Mouse (Mus musculus): ENCODE results near the gene Anapc16. TPM values are rescaled to one million over a fixed set of nuclear protein-coding genes. Genes with fewer than 3 reads are reported as not detected.

The Anapc16 gene
- polyA plus RNA-seq, 1 experiment from 2014 or later: 84.1 TPM

GRCm38 (mm10) chr10:59978873-59979743 lies 23.8 kb downstream of the Anapc16 start:
- 36% methylated on average over 11 of the region's 11 CpGs for WGBS (ENCODE audit: insufficient replicate concordance)
- Histone ChIP-seq H3K4me1 (ENCODE audit: control insufficient read depth, insufficient read depth, low read length) (peaks cover 36% of the 10 kb centered on the region), H3K27me3 (ENCODE audit: control insufficient read depth, insufficient read depth, low read length) (no peaks in the 10 kb centered on the region), H3K9ac (ENCODE audit: low read depth, low read length) (0 out of 2 replicates have a peak overlapping the region, but pooled peaks have one; percentile 28), H3K4me3 (ENCODE audit: low read depth, low read length) (no peak overlapping the region), H3K27ac (ENCODE audit: low read depth, low read length) (peak overlapping the region; percentile 74), H3K36me3 (ENCODE audit: control insufficient read depth, insufficient read depth, low read length) (no peaks in the 10 kb centered on the region), H3K4me2 (no peak overlapping the region), H3K9me3 (replicated peaks; ENCODE audit: control insufficient read depth, low read length) (no peaks in the 10 kb centered on the region)
- no peak for ATAC-seq (replicated peaks; ENCODE audit: insufficient number of reproducible peaks, low FRiP score, low TSS enrichment)

GRCm38 (mm10) chr10:59978401-59978800 lies 24.5 kb downstream of the Anapc16 start:
- Histone ChIP-seq H3K36me3 (ENCODE audit: control insufficient read depth, insufficient read depth, low read length) (no peaks in the 10 kb centered on the region), H3K9ac (ENCODE audit: low read depth, low read length) (0 out of 2 replicates have a peak overlapping the region, but pooled peaks have one; percentile 28), H3K9me3 (replicated peaks; ENCODE audit: control insufficient read depth, low read length) (no peaks in the 10 kb centered on the region), H3K4me1 (ENCODE audit: control insufficient read depth, insufficient read depth, low read length) (peaks cover 38% of the 10 kb centered on the region), H3K4me3 (ENCODE audit: low read depth, low read length) (no peak overlapping the region), H3K27ac (ENCODE audit: low read depth, low read length) (peak overlapping the region; percentile 54), H3K4me2 (peak overlapping the region; percentile 8; the same call in 1 of the 2 replicates), H3K27me3 (ENCODE audit: control insufficient read depth, insufficient read depth, low read length) (no peaks in the 10 kb centered on the region)
- ATAC-seq (replicated peaks; ENCODE audit: insufficient number of reproducible peaks, low FRiP score, low TSS enrichment): no peak
- WGBS (ENCODE audit: insufficient replicate concordance): 53% methylated on average over 2 of the region's 2 CpGs

- 80% methylated on average over 5 of the region's 5 CpGs for WGBS (ENCODE audit: insufficient replicate concordance)
- H3K4me2 ChIP-seq: 0 out of 2 replicates have a peak overlapping the region, but pooled peaks have one; percentile 4
- no peaks in the 10 kb centered on the region for H3K36me3 ChIP-seq (ENCODE audit: control insufficient read depth, insufficient read depth, low read length)
- no peaks in the 10 kb centered on the region for H3K9me3 ChIP-seq (replicated peaks; ENCODE audit: control insufficient read depth, low read length)
- peaks cover 38% of the 10 kb centered on the region for H3K4me1 ChIP-seq (ENCODE audit: control insufficient read depth, insufficient read depth, low read length)
- ATAC-seq (replicated peaks; ENCODE audit: insufficient number of reproducible peaks, low FRiP score, low TSS enrichment): no peak
- no peak overlapping the region for H3K4me3 ChIP-seq (ENCODE audit: low read depth, low read length)
- H3K27me3 ChIP-seq (ENCODE audit: control insufficient read depth, insufficient read depth, low read length): no peaks in the 10 kb centered on the region
- no peak overlapping the region for H3K9ac ChIP-seq (ENCODE audit: low read depth, low read length)
- no peak overlapping the region for H3K27ac ChIP-seq (ENCODE audit: low read depth, low read length)
Observed at GRCm38 (mm10) chr10:59977715-59978343, 25.1 kb downstream of the Anapc16 start.

GRCm38 (mm10) chr10:59977141-59977540 lies 25.8 kb downstream of the Anapc16 start:
- Histone ChIP-seq H3K27ac (ENCODE audit: low read depth, low read length) (no peak overlapping the region), H3K4me3 (ENCODE audit: low read depth, low read length) (no peak overlapping the region), H3K36me3 (ENCODE audit: control insufficient read depth, insufficient read depth, low read length) (no peaks in the 10 kb centered on the region), H3K4me2 (no peak overlapping the region), H3K27me3 (ENCODE audit: control insufficient read depth, insufficient read depth, low read length) (no peaks in the 10 kb centered on the region), H3K9me3 (replicated peaks; ENCODE audit: control insufficient read depth, low read length) (no peaks in the 10 kb centered on the region), H3K9ac (ENCODE audit: low read depth, low read length) (no peak overlapping the region), H3K4me1 (ENCODE audit: control insufficient read depth, insufficient read depth, low read length) (peaks cover 38% of the 10 kb centered on the region)
- no peak for ATAC-seq (replicated peaks; ENCODE audit: insufficient number of reproducible peaks, low FRiP score, low TSS enrichment)
- 60% methylated on average over 2 of the region's 4 CpGs for WGBS (ENCODE audit: insufficient replicate concordance)

GRCm38 (mm10) chr10:59974786-59975185 lies 28.1 kb downstream of the Anapc16 start:
- Histone ChIP-seq H3K4me3 (ENCODE audit: low read depth, low read length) (no peak overlapping the region), H3K36me3 (ENCODE audit: control insufficient read depth, insufficient read depth, low read length) (no peaks in the 10 kb centered on the region), H3K27ac (ENCODE audit: low read depth, low read length) (peak overlapping the region; percentile 71), H3K27me3 (ENCODE audit: control insufficient read depth, insufficient read depth, low read length) (0 out of 2 replicates have a peak, but pooled peaks cover 2% of the 10 kb centered on the region), H3K9ac (ENCODE audit: low read depth, low read length) (no peak overlapping the region; the same call in 1 of the 2 replicates), H3K4me2 (no peak overlapping the region; the same call in 1 of the 2 replicates), H3K4me1 (ENCODE audit: control insufficient read depth, insufficient read depth, low read length) (peaks cover 35% of the 10 kb centered on the region), H3K9me3 (replicated peaks; ENCODE audit: control insufficient read depth, low read length) (no peaks in the 10 kb centered on the region)
- WGBS (ENCODE audit: insufficient replicate concordance): 31% methylated on average over 3 of the region's 3 CpGs
- ATAC-seq (replicated peaks; ENCODE audit: insufficient number of reproducible peaks, low FRiP score, low TSS enrichment): peak; percentile 15; the same call in 1 of the 2 replicates

GRCm38 (mm10) chr10:59974191-59974664 lies 28.7 kb downstream of the Anapc16 start:
- WGBS (ENCODE audit: insufficient replicate concordance): 12% methylated on average over 6 of the region's 6 CpGs
- H3K4me1 ChIP-seq (ENCODE audit: control insufficient read depth, insufficient read depth, low read length): peaks cover 33% of the 10 kb centered on the region
- 0 out of 2 replicates have a peak, but pooled peaks cover 2% of the 10 kb centered on the region for H3K27me3 ChIP-seq (ENCODE audit: control insufficient read depth, insufficient read depth, low read length)
- H3K9ac ChIP-seq (ENCODE audit: low read depth, low read length): peak overlapping the region; percentile 43; the same call in 1 of the 2 replicates
- H3K36me3 ChIP-seq (ENCODE audit: control insufficient read depth, insufficient read depth, low read length): no peaks in the 10 kb centered on the region
- no peaks in the 10 kb centered on the region for H3K9me3 ChIP-seq (replicated peaks; ENCODE audit: control insufficient read depth, low read length)
- peak overlapping the region; percentile 71 for H3K27ac ChIP-seq (ENCODE audit: low read depth, low read length)
- H3K4me3 ChIP-seq (ENCODE audit: low read depth, low read length): no peak overlapping the region
- H3K4me2 ChIP-seq: peak overlapping the region; percentile 27
- ATAC-seq (replicated peaks; ENCODE audit: insufficient number of reproducible peaks, low FRiP score, low TSS enrichment): peak; percentile 27; the same call in 1 of the 2 replicates

GRCm38 (mm10) chr10:59973400-59973799 lies 29.5 kb downstream of the Anapc16 start:
- Histone ChIP-seq H3K4me1 (ENCODE audit: control insufficient read depth, insufficient read depth, low read length) (peaks cover 26% of the 10 kb centered on the region), H3K27me3 (ENCODE audit: control insufficient read depth, insufficient read depth, low read length) (0 out of 2 replicates have a peak, but pooled peaks cover 2% of the 10 kb centered on the region), H3K27ac (ENCODE audit: low read depth, low read length) (no peak overlapping the region), H3K9ac (ENCODE audit: low read depth, low read length) (no peak overlapping the region), H3K4me2 (no peak overlapping the region), H3K4me3 (ENCODE audit: low read depth, low read length) (no peak overlapping the region), H3K9me3 (replicated peaks; ENCODE audit: control insufficient read depth, low read length) (no peaks in the 10 kb centered on the region), H3K36me3 (ENCODE audit: control insufficient read depth, insufficient read depth, low read length) (no peaks in the 10 kb centered on the region)
- ATAC-seq (replicated peaks; ENCODE audit: insufficient number of reproducible peaks, low FRiP score, low TSS enrichment): no peak
- WGBS (ENCODE audit: insufficient replicate concordance): 79% methylated on average over 4 of the region's 4 CpGs

- H3K36me3 ChIP-seq (ENCODE audit: control insufficient read depth, insufficient read depth, low read length): no peaks in the 10 kb centered on the region
- H3K4me3 ChIP-seq (ENCODE audit: low read depth, low read length): no peak overlapping the region
- H3K27ac ChIP-seq (ENCODE audit: low read depth, low read length): no peak overlapping the region
- H3K4me2 ChIP-seq: no peak overlapping the region
- no peak overlapping the region for H3K9ac ChIP-seq (ENCODE audit: low read depth, low read length)
- H3K27me3 ChIP-seq (ENCODE audit: control insufficient read depth, insufficient read depth, low read length): 0 out of 2 replicates have a peak, but pooled peaks cover 2% of the 10 kb centered on the region
- no peak for ATAC-seq (replicated peaks; ENCODE audit: insufficient number of reproducible peaks, low FRiP score, low TSS enrichment)
- H3K4me1 ChIP-seq (ENCODE audit: control insufficient read depth, insufficient read depth, low read length): peaks cover 22% of the 10 kb centered on the region
- no peaks in the 10 kb centered on the region for H3K9me3 ChIP-seq (replicated peaks; ENCODE audit: control insufficient read depth, low read length)
- 79% methylated on average over 6 of the region's 6 CpGs for WGBS (ENCODE audit: insufficient replicate concordance)
Observed at GRCm38 (mm10) chr10:59972999-59973398, 29.9 kb downstream of the Anapc16 start.

Data from heart, embryonic 11.5 days (tissue).